Mouse (Mus musculus): ENCODE results near the gene Cabp1.

DNA sequence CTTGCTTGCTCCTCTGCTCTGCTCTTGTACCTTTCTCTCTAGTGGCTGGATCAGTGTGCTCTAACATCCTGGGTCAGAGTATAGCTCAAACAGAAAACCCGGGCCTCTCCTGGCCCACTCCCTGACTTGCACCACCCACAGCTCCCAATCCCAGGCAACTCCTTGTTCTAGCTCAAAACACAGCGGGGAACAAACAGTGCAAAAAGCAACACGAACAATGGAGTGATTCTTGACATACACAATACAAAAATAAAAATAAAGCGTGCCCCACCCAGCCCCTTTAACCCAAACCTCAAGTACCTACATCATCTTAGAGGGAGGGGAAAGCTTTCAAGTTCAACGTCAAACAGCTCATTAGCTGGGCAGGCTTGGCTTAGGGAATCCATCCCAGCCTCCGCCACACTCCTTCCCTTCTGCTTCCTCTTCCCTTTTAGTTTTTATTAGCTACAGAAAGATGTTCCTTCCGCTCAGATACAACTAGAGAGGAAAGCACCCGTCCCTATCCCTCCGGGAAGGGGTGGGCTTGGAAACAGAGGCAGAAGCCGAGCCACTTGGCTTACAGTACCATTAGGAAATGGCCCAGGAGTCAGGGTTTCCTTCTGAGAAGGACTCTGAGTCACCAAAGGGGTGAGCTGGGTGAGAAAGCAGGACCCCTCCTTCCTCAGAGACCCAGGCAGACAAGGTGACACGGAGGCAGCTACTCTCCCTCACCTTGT lies 48.8 kb downstream of the Cabp1 start:
- TF ChIP-seq POLR2A (IDR thresholded peaks at IDR 0.05; ENCODE audit: insufficient read length, low read depth) (no peak), E2F4 (IDR thresholded peaks at IDR 0.05; ENCODE audit: insufficient read depth) (no peak), POLR2AphosphoS2 (IDR thresholded peaks at IDR 0.05; ENCODE audit: insufficient read length, low read depth) (no peak), MYOG (IDR thresholded peaks at IDR 0.05; ENCODE audit: control insufficient read depth in 1 of 3, insufficient read depth in 1 of 3, insufficient read length in 2 of 3, low read depth in 2 of 3) (no peak), USF1 (IDR thresholded peaks at IDR 0.05; ENCODE audit: low read depth) (no peak), TCF12 (IDR thresholded peaks at IDR 0.05; ENCODE audit: insufficient read depth, poor library complexity, severe bottlenecking) (no peak)

Data from myocyte (in vitro differentiated cells).